Mouse (Mus musculus): ENCODE data around the gene Snta1.
A peak's percentile ranks its signal among the peaks of the same experiment; 100 is the strongest.

DNA sequence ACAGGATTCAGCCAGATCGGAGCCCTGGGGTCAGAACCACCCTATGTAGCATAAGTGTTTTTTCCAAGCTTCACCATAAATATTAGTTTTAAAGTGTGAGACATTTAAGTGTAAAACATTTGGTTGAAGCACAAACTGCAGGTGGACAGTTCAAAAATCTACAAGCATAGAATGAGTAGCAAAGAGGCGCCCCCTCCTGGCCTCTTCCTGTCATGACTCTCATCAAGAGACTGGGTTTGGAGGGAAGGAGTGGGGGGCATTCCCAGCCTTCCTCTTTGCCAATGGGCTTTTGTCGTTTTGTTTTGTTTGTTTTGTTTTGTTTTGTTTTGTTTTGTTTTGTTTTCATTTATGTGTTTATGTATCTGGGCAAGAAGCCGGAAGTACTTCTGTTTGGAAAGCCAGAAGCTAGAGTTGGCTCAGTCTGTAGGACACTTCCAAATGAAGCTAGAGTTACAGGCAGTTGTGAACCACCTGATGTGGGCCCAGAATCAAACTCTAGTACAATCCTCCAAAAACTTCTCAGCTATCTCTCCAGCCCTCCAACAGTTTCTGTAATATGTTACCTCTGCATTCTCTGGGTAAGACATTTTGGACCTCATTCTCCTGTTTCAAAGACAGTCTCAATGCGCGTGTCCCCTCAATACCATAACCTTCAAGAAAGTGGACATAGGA lies 33.8 kb downstream of the Snta1 start:
- TF ChIP-seq CTCF (IDR thresholded peaks at IDR 0.05; ENCODE audit: extremely low read depth, insufficient read length, insufficient replicate concordance, low read depth, low read length) (peak; percentile 50; the same call in 1 of the 2 replicates), POLR2A (IDR thresholded peaks at IDR 0.05; ENCODE audit: low read depth, low read length) (no peak)

All from small intestine, adult 2 months (tissue).